Mouse (Mus musculus) CD8-positive naive resting alpha-beta T cell, adult 57 days (primary cell): ENCODE data around the gene Tnnt3. TPM values are rescaled to one million over a fixed set of nuclear protein-coding genes. Genes with fewer than 3 reads are reported as not detected.

Experiments used
- total RNA-seq: library from RNA; stranded (reverse); gene quantifications from one replicate; pipeline ENCODE4 v1.2.4, GENCODE M21; 2023

The Tnnt3 gene
- total RNA-seq = 46.5 TPM

DNA sequence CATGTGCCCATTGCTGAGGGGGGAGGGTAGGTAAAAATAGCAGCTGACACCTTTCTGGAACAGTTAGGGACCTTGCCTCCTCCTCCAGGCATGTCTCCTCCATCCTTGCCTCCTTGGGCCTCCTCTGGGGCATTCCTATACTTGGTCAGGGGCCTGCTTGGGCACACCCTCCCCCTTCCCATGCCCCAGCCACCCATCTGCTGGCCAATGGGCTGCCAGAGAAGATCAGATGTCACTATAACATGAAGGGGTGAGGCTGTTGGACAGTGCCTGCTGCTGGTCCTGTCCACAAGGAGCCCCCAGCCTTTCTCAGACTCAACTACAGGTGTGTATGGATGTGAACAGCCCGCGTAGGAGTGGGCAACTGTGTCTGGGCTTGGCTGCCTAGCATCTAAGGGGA lies at the start of gene Tnnt3:
TSS of gene Tnnt3 (plus strand) at position 262 of the 400 bp plus-strand sequence.

DNA sequence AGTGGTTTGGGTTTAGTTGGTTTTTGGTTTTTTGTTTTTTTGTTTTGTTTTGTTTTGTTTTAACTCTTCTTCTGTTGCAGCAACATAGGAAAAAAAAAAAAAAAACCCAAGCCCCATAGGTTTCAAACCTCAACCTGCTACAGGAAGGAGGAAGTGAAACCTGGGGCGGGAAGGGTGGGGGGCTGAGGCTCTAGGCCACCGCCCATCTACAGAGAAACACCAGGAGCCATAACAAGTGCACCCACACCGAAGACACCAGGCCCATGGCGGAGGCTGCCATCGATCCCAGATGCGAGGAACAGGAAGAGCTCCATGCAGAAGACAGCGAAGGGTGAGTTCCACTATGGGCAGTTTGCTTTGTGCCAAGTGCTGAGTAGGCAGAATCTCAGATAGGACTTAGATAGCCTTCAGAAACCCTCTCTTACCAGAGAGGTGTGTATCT lies 38.0 kb upstream of the Tnnt3 start, which contains the start of gene Lsp1:
TSS of gene Lsp1 (plus strand) at position 174 of the 442 bp plus-strand sequence.

DNA sequence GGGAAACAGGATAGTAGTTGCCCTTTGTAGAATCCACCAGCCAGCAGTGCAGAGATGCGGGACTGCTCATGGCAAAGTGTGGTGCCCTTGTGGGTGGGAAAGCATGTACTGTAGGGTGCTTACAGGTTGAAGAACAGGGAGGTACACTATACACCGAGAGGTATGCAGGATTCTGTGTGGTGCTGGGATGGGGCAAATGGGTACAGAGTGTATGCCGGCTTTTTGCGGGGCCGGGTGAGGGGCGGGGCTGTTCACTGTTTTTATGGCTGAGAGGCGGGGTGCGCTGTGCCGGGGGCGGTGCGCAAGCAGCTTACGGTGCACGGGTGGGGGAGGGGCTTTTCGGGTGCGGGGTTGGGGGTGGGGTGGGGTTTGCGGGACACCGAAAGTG lies 34.0 kb downstream of the Tnnt3 start, which contains the start of gene Mrpl23:
TSS of gene Mrpl23 (plus strand) at position 16 of the 388 bp plus-strand sequence.

Other genes starting within 250 kb of the Tnnt3 start
- not detected for gene Gm2431, start 240.5 kb upstream of the Tnnt3 start, total RNA-seq
- not detected for gene Gm4559, start 224.5 kb upstream of the Tnnt3 start, total RNA-seq
- gene Krtap5-1, start 201.7 kb upstream of the Tnnt3 start, total RNA-seq = not detected
- not detected for gene Krtap5-4, start 195.3 kb upstream of the Tnnt3 start, total RNA-seq
- 14.5 TPM for gene Ifitm10, start 125.1 kb upstream of the Tnnt3 start, total RNA-seq
- 3.6 TPM for gene Gm49369, start 116.2 kb upstream of the Tnnt3 start, total RNA-seq
- 213 TPM for gene Ctsd, start 110.8 kb upstream of the Tnnt3 start, total RNA-seq
- not detected for gene Syt8, start 64.0 kb upstream of the Tnnt3 start, total RNA-seq
- gene Tnni2, start 57.0 kb upstream of the Tnnt3 start, total RNA-seq = not detected
- gene Lsp1, start 38.0 kb upstream of the Tnnt3 start, total RNA-seq = 696 TPM
- 14.5 TPM for gene Mrpl23, start 33.9 kb downstream of the Tnnt3 start, total RNA-seq
- gene Igf2, start 168.0 kb downstream of the Tnnt3 start, total RNA-seq = not detected
- not detected for gene Gm49394, start 171.1 kb downstream of the Tnnt3 start, total RNA-seq
- gene Ins2, start 244.5 kb downstream of the Tnnt3 start, total RNA-seq = not detected